Mouse (Mus musculus) hindbrain, embryonic 11.5 days (tissue): ENCODE results near the gene Ets1. TPM values are rescaled to one million over a fixed set of nuclear protein-coding genes. Genes with fewer than 3 reads are reported as not detected.

Source experiments
- ATAC-seq: fragments of 200-750 bp; cut with Nextera tagmentation; 2 replicates; pipeline ENCODE4 v1.8.0; 2017; ENCODE audit warnings: mild to moderate bottlenecking, moderate TSS enrichment, moderate library complexity; ENCODE audit not compliant: low FRiP score
- DNase-seq: peaks from one replicate; pipeline ENCODE4 v3.0.0-alpha.2; 2015; ENCODE audit warnings: low spot score
- H3K27ac ChIP-seq: fragments of 300-500 bp; sonication (generic); 2 replicates; pipeline ENCODE4 v1.5.1; 2014; ENCODE audit warnings: mild to moderate bottlenecking, low read depth, low read length
- H3K27me3 ChIP-seq: fragments of 300-500 bp; sonication (generic); 2 replicates; pipeline ENCODE4 v1.6.1; 2014; ENCODE audit warnings: mild to moderate bottlenecking, low read length, moderate library complexity, mixed read lengths; ENCODE audit not compliant: control insufficient read depth, insufficient read depth
- H3K36me3 ChIP-seq: fragments of 300-500 bp; sonication (generic); 2 replicates; pipeline ENCODE4 v1.6.1; 2014; ENCODE audit warnings: mild to moderate bottlenecking, low read length, moderate library complexity, mixed read lengths; ENCODE audit not compliant: control insufficient read depth, insufficient read depth
- H3K4me1 ChIP-seq: fragments of 300-500 bp; sonication (generic); replicated peaks from 2 replicates; pipeline ENCODE4 v1.6.1; 2014; ENCODE audit warnings: low read length, mixed read lengths; ENCODE audit not compliant: control insufficient read depth, insufficient read depth
- H3K4me2 ChIP-seq: fragments of 300-500 bp; sonication (generic); replicated peaks from 2 replicates; pipeline ENCODE4 v1.6.1; 2014; ENCODE audit warnings: mild to moderate bottlenecking, low read depth, low read length
- H3K4me3 ChIP-seq: fragments of 300-500 bp; sonication (generic); 2 replicates; pipeline ENCODE4 v1.5.1; 2014; ENCODE audit warnings: low read depth, low read length
- H3K9ac ChIP-seq: fragments of 300-500 bp; sonication (generic); 2 replicates; pipeline ENCODE4 v1.6.1; 2014; ENCODE audit warnings: low read depth, low read length
- H3K9me3 ChIP-seq: fragments of 300-500 bp; sonication (generic); 2 replicates; pipeline ENCODE4 v1.6.1; 2016; ENCODE audit warnings: low read length; ENCODE audit not compliant: control insufficient read depth
- WGBS: fragments of 180-500 bp; shearing (Covaris S2); extraction: QIAGEN DNeasy Blood & Tissue Kit; methylation state at CpG from one replicate; pipeline ENCODE4 v1.1.7; 2014; 5-methylcytosine and 5-hydroxymethylcytosine counted together
- polyA plus RNA-seq: library from polyadenylated mRNA; unstranded; fragments of >200 nt; fragmentation: Nextera tagmentation; extraction: Ambion mirVana; gene quantifications from 2 replicates; pipeline ENCODE4 v1.2.1, GENCODE M21; 2014

The Ets1 gene
- polyA plus RNA-seq, 1 experiment from 2014 or later = 24.3 TPM

- peak; percentile 10 for DNase-seq
- WGBS = 37% methylated on average over 2 of the region's 2 CpGs
- Histone ChIP-seq H3K4me1 (peaks cover 3% of the 10 kb centered on the region; the same call in 1 of the 2 replicates), H3K9ac (no peak overlapping the region), H3K27ac (no peak overlapping the region), H3K36me3 (no peaks in the 10 kb centered on the region), H3K4me3 (no peak overlapping the region), H3K9me3 (no peaks in the 10 kb centered on the region), H3K4me2 (no peak overlapping the region), H3K27me3 (no peaks in the 10 kb centered on the region)
- ATAC-seq = no peak
These were observed 85.1 kb downstream of the Ets1 start for GRCm38 (mm10) chr9:32721081-32721480.

- WGBS = 92% methylated on average over 1 of the region's 1 CpGs
- Histone ChIP-seq H3K27ac (no peak overlapping the region), H3K4me2 (no peak overlapping the region), H3K4me3 (no peak overlapping the region), H3K4me1 (no peaks in the 10 kb centered on the region), H3K9ac (no peak overlapping the region), H3K9me3 (no peaks in the 10 kb centered on the region), H3K27me3 (no peaks in the 10 kb centered on the region), H3K36me3 (no peaks in the 10 kb centered on the region)
- ATAC-seq (no peak), DNase-seq (no peak)
These were observed 86.2 kb downstream of the Ets1 start for GRCm38 (mm10) chr9:32722205-32722604.

- no peak overlapping the region for H3K9ac ChIP-seq
- no peaks in the 10 kb centered on the region for H3K9me3 ChIP-seq
- H3K36me3 ChIP-seq = no peaks in the 10 kb centered on the region
- no peak overlapping the region for H3K4me2 ChIP-seq
- 68% methylated on average over 3 of the region's 3 CpGs for WGBS
- H3K4me3 ChIP-seq = no peak overlapping the region
- no peaks in the 10 kb centered on the region for H3K27me3 ChIP-seq
- H3K27ac ChIP-seq = no peak overlapping the region
- DNase-seq = no peak
- no peaks in the 10 kb centered on the region for H3K4me1 ChIP-seq
- ATAC-seq = no peak
These were observed 86.9 kb downstream of the Ets1 start for GRCm38 (mm10) chr9:32722969-32723368.

- ATAC-seq (no peak), DNase-seq (no peak)
- no peaks in the 10 kb centered on the region for H3K4me1 ChIP-seq
- no peak overlapping the region for H3K27ac ChIP-seq
- no peak overlapping the region for H3K4me3 ChIP-seq
- H3K27me3 ChIP-seq = no peaks in the 10 kb centered on the region
- H3K36me3 ChIP-seq = no peaks in the 10 kb centered on the region
- WGBS = 82% methylated on average over 7 of the region's 7 CpGs
- no peak overlapping the region for H3K9ac ChIP-seq
- no peak overlapping the region for H3K4me2 ChIP-seq
- no peaks in the 10 kb centered on the region for H3K9me3 ChIP-seq
These were observed 88.3 kb downstream of the Ets1 start for GRCm38 (mm10) chr9:32724131-32724825.

GRCm38 (mm10) chr9:32725902-32726301 is 89.9 kb downstream of the Ets1 start:
- no peak overlapping the region for H3K27ac ChIP-seq
- no peak overlapping the region for H3K9ac ChIP-seq
- H3K9me3 ChIP-seq = no peaks in the 10 kb centered on the region
- H3K36me3 ChIP-seq = no peaks in the 10 kb centered on the region
- no peaks in the 10 kb centered on the region for H3K27me3 ChIP-seq
- no peak overlapping the region for H3K4me2 ChIP-seq
- ATAC-seq (no peak), DNase-seq (no peak)
- 88% methylated on average over 4 of the region's 4 CpGs for WGBS
- H3K4me3 ChIP-seq = no peak overlapping the region
- no peaks in the 10 kb centered on the region for H3K4me1 ChIP-seq

- no peak overlapping the region for H3K27ac ChIP-seq
- no peak for ATAC-seq
- 72% methylated on average over 4 of the region's 4 CpGs for WGBS
These were observed 90.6 kb downstream of the Ets1 start for GRCm38 (mm10) chr9:32726595-32726994.

GRCm38 (mm10) chr9:32727058-32727457 is 91.0 kb downstream of the Ets1 start:
- DNase-seq (no peak), ATAC-seq (no peak)
- H3K4me3 ChIP-seq = no peak overlapping the region
- no peaks in the 10 kb centered on the region for H3K4me1 ChIP-seq
- no peak overlapping the region for H3K9ac ChIP-seq
- H3K27ac ChIP-seq = no peak overlapping the region
- no peak overlapping the region for H3K4me2 ChIP-seq
- H3K9me3 ChIP-seq = no peaks in the 10 kb centered on the region
- WGBS = 98% methylated on average over 2 of the region's 2 CpGs
- no peaks in the 10 kb centered on the region for H3K36me3 ChIP-seq
- H3K27me3 ChIP-seq = no peaks in the 10 kb centered on the region

More at GRCm38 (mm10) chr9:32726595-32726994, 90.6 kb downstream of the Ets1 start:
- Histone ChIP-seq H3K9ac (no peak overlapping the region), H3K27me3 (no peaks in the 10 kb centered on the region), H3K4me3 (no peak overlapping the region), H3K4me2 (no peak overlapping the region), H3K36me3 (no peaks in the 10 kb centered on the region), H3K4me1 (no peaks in the 10 kb centered on the region), H3K9me3 (no peaks in the 10 kb centered on the region)
- no peak for DNase-seq

- Histone ChIP-seq H3K27ac (no peak overlapping the region), H3K27me3 (no peaks in the 10 kb centered on the region), H3K9me3 (no peaks in the 10 kb centered on the region), H3K36me3 (no peaks in the 10 kb centered on the region), H3K4me1 (no peaks in the 10 kb centered on the region), H3K9ac (no peak overlapping the region), H3K4me2 (no peak overlapping the region), H3K4me3 (no peak overlapping the region)
- no peak for ATAC-seq
- DNase-seq = no peak
- WGBS = 76% methylated on average over 7 of the region's 7 CpGs
These were observed 92.3 kb downstream of the Ets1 start for GRCm38 (mm10) chr9:32728306-32728705.

- no peak for DNase-seq
- no peak overlapping the region for H3K9ac ChIP-seq
- H3K9me3 ChIP-seq = no peaks in the 10 kb centered on the region
- 64% methylated on average over 4 of the region's 4 CpGs for WGBS
- no peaks in the 10 kb centered on the region for H3K4me1 ChIP-seq
- no peak overlapping the region for H3K27ac ChIP-seq
- no peak overlapping the region for H3K4me3 ChIP-seq
- ATAC-seq = no peak
- H3K36me3 ChIP-seq = no peaks in the 10 kb centered on the region
- H3K27me3 ChIP-seq = no peaks in the 10 kb centered on the region
- H3K4me2 ChIP-seq = no peak overlapping the region
These were observed 92.8 kb downstream of the Ets1 start for GRCm38 (mm10) chr9:32728806-32729205.
